Mouse (Mus musculus) hindbrain, postnatal 0 days (tissue): ENCODE data around the gene Map3k7. TPM values are rescaled to one million over a fixed set of nuclear protein-coding genes. Genes with fewer than 3 reads are reported as not detected.

Experiments
- ATAC-seq: fragments of 200-750 bp; cut with Nextera tagmentation; 2 replicates; pipeline ENCODE4 v1.8.0; 2017; ENCODE audit warnings: mild to moderate bottlenecking, moderate TSS enrichment, moderate library complexity
- DNase-seq: peaks from one replicate; pipeline ENCODE4 v3.0.0-alpha.2; 2015; ENCODE audit warnings: low spot score
- H3K27ac ChIP-seq: fragments of 300-500 bp; sonication (generic); 2 replicates; pipeline ENCODE4 v1.5.1; 2014; ENCODE audit warnings: mild to moderate bottlenecking
- H3K27me3 ChIP-seq: fragments of 300-500 bp; sonication (generic); 2 replicates; pipeline ENCODE4 v1.6.1; 2014; ENCODE audit warnings: low read length, mixed read lengths; ENCODE audit not compliant: insufficient read depth
- H3K36me3 ChIP-seq: fragments of 300-500 bp; sonication (generic); 2 replicates; pipeline ENCODE4 v1.6.1; 2014; ENCODE audit warnings: low read length, mixed read lengths; ENCODE audit not compliant: insufficient read depth
- H3K4me1 ChIP-seq: fragments of 300-500 bp; sonication (generic); 2 replicates; pipeline ENCODE4 v1.6.1; 2014; ENCODE audit warnings: antibody characterized with exemption, low read length, mixed read lengths; ENCODE audit not compliant: insufficient read depth
- H3K4me2 ChIP-seq: fragments of 300-500 bp; sonication (generic); 2 replicates; pipeline ENCODE4 v1.6.1; 2014; ENCODE audit warnings: low read depth, mild to moderate bottlenecking, low read length, moderate library complexity, mixed read lengths
- H3K4me3 ChIP-seq: fragments of 300-500 bp; sonication (generic); 2 replicates; pipeline ENCODE4 v1.5.1; 2014; ENCODE audit warnings: low read length
- H3K9ac ChIP-seq: fragments of 300-500 bp; sonication (generic); replicated peaks from 2 replicates; pipeline ENCODE4 v1.6.1; 2014; ENCODE audit warnings: mild to moderate bottlenecking, low read length, moderate library complexity, mixed read lengths
- H3K9me3 ChIP-seq: fragments of 300-500 bp; sonication (generic); 2 replicates; pipeline ENCODE4 v1.6.1; 2016; ENCODE audit warnings: low read length, mixed read lengths
- CTCF ChIP-seq: IDR thresholded peaks from 2 replicates; pipeline ENCODE4 v1.5.1; 2016; ENCODE audit warnings: antibody characterized with exemption, control low read depth, low read depth
- WGBS: fragments of 180-500 bp; shearing (Covaris S2); extraction: QIAGEN DNeasy Blood & Tissue Kit; methylation state at CpG from one replicate; pipeline ENCODE4 v1.1.7; 2014; 5-methylcytosine and 5-hydroxymethylcytosine counted together
- polyA plus RNA-seq: library from polyadenylated mRNA; unstranded; fragments of >200 nt; fragmentation: Nextera tagmentation; extraction: Ambion mirVana; gene quantifications from 2 replicates; pipeline ENCODE4 v1.2.1, GENCODE M21; 2015
- total RNA-seq: library from RNA; depleted of rRNA; stranded (reverse); fragments of >200 nt; gene quantifications from 2 replicates; pipeline ENCODE4 v1.2.3, GENCODE M21; 2014; rRNA removed

The Map3k7 gene
- total RNA-seq, result 38.5 and 47.0 TPM in 2 replicates
- polyA plus RNA-seq, result 16.0 TPM in 2 replicates

DNA sequence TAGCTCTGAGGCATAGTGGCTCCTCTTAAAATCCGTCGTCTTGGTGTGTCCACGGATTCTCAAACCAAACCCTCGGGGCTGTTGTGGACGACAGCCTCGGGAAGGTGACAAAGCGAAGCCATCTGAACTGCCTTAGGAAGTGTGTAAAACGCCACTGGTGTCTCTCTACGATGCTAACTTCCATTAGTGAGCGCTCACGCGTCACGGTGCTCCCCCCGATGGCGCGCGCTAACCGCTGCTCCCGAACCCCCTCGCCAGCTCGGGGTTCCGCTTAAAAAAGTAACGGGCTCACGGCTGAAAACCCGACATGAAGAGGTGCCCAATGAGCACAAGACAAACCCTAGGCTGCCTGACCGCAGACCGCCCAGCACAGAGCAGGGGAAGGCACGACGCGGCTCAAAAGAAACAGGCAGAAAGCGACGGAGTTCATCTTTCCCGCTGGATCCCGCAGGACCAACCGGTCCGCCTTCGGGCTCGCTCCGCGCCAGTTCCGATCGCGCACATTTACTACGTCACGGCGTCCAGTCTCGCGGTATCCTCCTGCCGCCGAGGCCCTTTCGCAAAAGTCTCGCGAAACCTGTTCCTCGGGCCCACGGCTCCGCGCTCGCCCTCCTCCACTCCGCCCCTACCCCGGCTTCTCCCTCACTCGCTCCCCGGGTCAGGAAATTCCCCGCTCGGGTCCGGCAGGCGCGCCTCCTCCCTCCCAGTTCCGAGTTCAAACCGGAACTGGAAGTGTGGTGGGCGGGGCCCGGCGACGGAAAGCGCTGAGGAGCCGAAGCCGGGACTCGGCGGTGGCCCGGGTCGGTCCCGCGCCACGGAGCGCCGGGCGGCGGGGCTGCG lies at the start of gene Map3k7:
Gene Map3k7 (plus strand): TSS at position 744 of the 840 bp plus-strand sequence.
- Histone ChIP-seq H3K4me1 (peaks cover 15% of the 10 kb centered on the region), H3K9me3 (no peaks in the 10 kb centered on the region), H3K4me2 (peak within 1 kb of the TSS; percentile 92), H3K27ac (peak within 1 kb of the TSS; percentile 97), H3K27me3 (no peaks in the 10 kb centered on the region), H3K36me3 (no peaks in the 10 kb centered on the region), H3K4me3 (peak within 1 kb of the TSS; percentile 86), H3K9ac (peak within 1 kb of the TSS; percentile 85)
- DNase-seq (peak; percentile 98), ATAC-seq (peak; percentile 96)
- TF ChIP-seq CTCF, result no peak
- WGBS, result under 1% methylated on average over 83 of the region's 88 CpGs

DNA sequence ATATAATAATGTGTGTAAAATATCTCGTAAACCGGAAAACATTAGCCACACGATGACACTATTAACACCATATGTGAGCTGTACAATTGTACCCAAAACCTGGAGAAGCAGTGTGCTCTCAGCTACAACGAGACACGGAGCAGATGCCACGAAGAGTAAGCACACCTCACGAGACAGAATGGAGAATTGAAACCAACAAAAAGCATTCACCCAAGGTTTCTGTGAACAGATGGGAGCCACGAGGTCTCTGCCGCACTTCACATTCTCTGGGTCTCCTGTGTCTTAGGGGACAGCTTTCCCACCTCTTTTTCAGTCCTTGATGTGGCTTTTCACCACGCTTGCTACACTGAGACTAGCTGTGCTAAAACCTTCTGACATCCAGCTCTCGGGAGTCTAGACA lies 48.8 kb upstream of the Map3k7 start:
- Histone ChIP-seq H3K27ac (no peak overlapping the region), H3K9ac (no peak overlapping the region), H3K4me2 (peak overlapping the region; percentile 23; the same call in 1 of the 2 replicates), H3K4me3 (no peak overlapping the region), H3K9me3 (no peaks in the 10 kb centered on the region), H3K4me1 (no peaks in the 10 kb centered on the region), H3K27me3 (no peaks in the 10 kb centered on the region), H3K36me3 (no peaks in the 10 kb centered on the region)
- TF ChIP-seq CTCF, result no peak
- 58% methylated on average over 11 of the region's 11 CpGs for WGBS
- no peak for DNase-seq
- 0 out of 2 replicates have a peak, but pooled peaks have one; percentile 45 for ATAC-seq

GRCm38 (mm10) chr4:31918717-31919116 lies 45.2 kb upstream of the Map3k7 start:
- DNase-seq (no peak), ATAC-seq (no peak)
- no peak overlapping the region for H3K4me2 ChIP-seq
- 85% methylated on average over 5 of the region's 5 CpGs for WGBS
- no peaks in the 10 kb centered on the region for H3K4me1 ChIP-seq
- H3K4me3 ChIP-seq, result no peak overlapping the region
- no peaks in the 10 kb centered on the region for H3K27me3 ChIP-seq
- no peak overlapping the region for H3K9ac ChIP-seq
- H3K27ac ChIP-seq, result no peak overlapping the region
- H3K36me3 ChIP-seq, result no peaks in the 10 kb centered on the region
- H3K9me3 ChIP-seq, result no peaks in the 10 kb centered on the region
- no peak for TF ChIP-seq CTCF

- TF ChIP-seq CTCF, result no peak
- Histone ChIP-seq H3K4me2 (no peak overlapping the region), H3K4me1 (no peaks in the 10 kb centered on the region), H3K9ac (no peak overlapping the region), H3K27ac (no peak overlapping the region), H3K9me3 (no peaks in the 10 kb centered on the region), H3K36me3 (no peaks in the 10 kb centered on the region), H3K27me3 (no peaks in the 10 kb centered on the region), H3K4me3 (no peak overlapping the region)
- no peak for DNase-seq
- ATAC-seq, result no peak
- WGBS, result 67% methylated on average over 7 of the region's 7 CpGs
Measured at GRCm38 (mm10) chr4:31922215-31922614, 41.7 kb upstream of the Map3k7 start.

- Histone ChIP-seq H3K36me3 (no peaks in the 10 kb centered on the region), H3K4me2 (no peak overlapping the region), H3K27me3 (no peaks in the 10 kb centered on the region), H3K4me1 (no peaks in the 10 kb centered on the region), H3K9me3 (no peaks in the 10 kb centered on the region), H3K4me3 (no peak overlapping the region), H3K27ac (no peak overlapping the region), H3K9ac (no peak overlapping the region)
- no peak for DNase-seq
- TF ChIP-seq CTCF, result no peak
- 71% methylated on average over 8 of the region's 8 CpGs for WGBS
- ATAC-seq, result no peak
Measured at GRCm38 (mm10) chr4:31923437-31923836, 40.5 kb upstream of the Map3k7 start.

DNA sequence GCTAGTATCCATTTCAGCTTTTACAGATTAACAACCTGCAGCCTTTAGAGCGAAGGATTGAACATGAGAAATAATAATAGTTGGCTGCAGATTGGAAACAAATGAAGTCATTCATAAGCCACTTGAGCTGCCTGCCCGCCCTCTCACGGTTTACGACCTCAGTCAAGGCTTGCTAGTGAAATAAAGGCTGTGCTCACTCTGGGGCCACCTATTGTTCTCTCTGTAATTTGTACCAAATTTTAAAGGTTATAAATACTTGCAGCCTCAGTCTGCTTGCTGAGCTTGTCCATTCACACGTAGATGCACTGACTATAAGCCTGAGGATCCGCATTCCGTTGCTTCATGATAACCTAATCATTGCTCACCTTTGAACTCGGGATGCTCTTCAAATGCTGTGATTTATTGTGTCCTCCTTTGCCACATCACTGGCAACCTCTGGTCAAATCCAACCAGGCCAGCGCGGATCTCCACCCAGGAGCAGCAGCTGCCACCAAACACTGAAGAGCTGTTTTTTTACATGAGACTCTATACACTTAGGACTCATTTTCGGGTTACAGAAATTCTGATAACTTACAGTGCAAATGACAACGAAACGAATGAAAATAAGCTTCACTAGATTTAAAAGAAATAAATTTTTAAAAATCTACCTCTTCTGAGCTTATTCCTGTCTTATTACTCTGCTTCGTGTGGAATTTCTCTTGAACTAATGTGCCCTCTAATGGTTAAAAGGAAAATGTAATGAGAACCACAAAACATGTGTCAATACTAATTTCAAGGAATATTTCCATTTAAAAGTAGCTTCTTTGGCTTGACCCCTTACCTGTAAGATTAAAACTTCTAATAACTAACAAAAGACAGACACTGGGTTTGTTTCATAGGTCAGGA lies 39.4 kb upstream of the Map3k7 start:
- TF ChIP-seq CTCF, result peak; percentile 44; the same call in 1 of the 2 replicates
- WGBS, result 34% methylated on average over 14 of the region's 14 CpGs
- no peak overlapping the region for H3K4me3 ChIP-seq
- H3K27ac ChIP-seq, result no peak overlapping the region
- H3K27me3 ChIP-seq, result no peaks in the 10 kb centered on the region
- no peaks in the 10 kb centered on the region for H3K4me1 ChIP-seq
- no peaks in the 10 kb centered on the region for H3K9me3 ChIP-seq
- H3K36me3 ChIP-seq, result no peaks in the 10 kb centered on the region
- no peak overlapping the region for H3K9ac ChIP-seq
- H3K4me2 ChIP-seq, result peak overlapping the region; percentile 28; the same call in 1 of the 2 replicates
- DNase-seq (peak; percentile 22), ATAC-seq (no peak)
